14 mouse cellular contexts compared by ENCODE assay signal in genomic region chr8:120188510-120188909, GRCm38 (mm10). TPM values are rescaled to one million over a fixed set of nuclear protein-coding genes. Genes with fewer than 3 reads are reported as not detected.
DNase-seq lines count a peak whose midpoint lies in the region; ATAC-seq and TF ChIP-seq lines count a peak whose summit lies in the region.
"Had no signal": no experiment of that assay in that cellular context is flagged by ENCODE, and none has a peak within 500 bp of the region (broad histone marks: within the 10 kb centered on the region; RNA-seq: fewer than 3 reads in every experiment).

No protein-coding gene starts in this region.

- H3K27me3 ChIP-seq in forebrain, embryonic 10.5 days (ENCODE audit: poor library complexity, severe bottlenecking), result peaks cover 29% of the 10 kb centered on the region
- 0 out of 2 replicates have a peak, but pooled peaks cover 4% of the 10 kb centered on the region for H3K27me3 ChIP-seq in forebrain, embryonic 12.5 days
- no peaks in the 10 kb centered on the region for H3K27me3 ChIP-seq in heart, postnatal 0 days (ENCODE audit: control insufficient read depth, insufficient read depth, low read length)
- no peaks in the 10 kb centered on the region; the same call in 1 of the 2 replicates for H3K27me3 ChIP-seq in limb, embryonic 10.5 days (ENCODE audit: low read depth, poor library complexity, severe bottlenecking)
- H3K27me3 ChIP-seq: hindbrain, embryonic 15.5 days had no signal

- peaks cover 6% of the 10 kb centered on the region; the same call in 1 of the 2 replicates for H3K9me3 ChIP-seq in forebrain, embryonic 10.5 days
- H3K9me3 ChIP-seq in forebrain, embryonic 12.5 days, result no peaks in the 10 kb centered on the region
- no peaks in the 10 kb centered on the region for H3K9me3 ChIP-seq in heart, postnatal 0 days (replicated peaks; ENCODE audit: control insufficient read depth, low read length)
- 0 out of 2 replicates have a peak, but pooled peaks cover 2% of the 10 kb centered on the region for H3K9me3 ChIP-seq in limb, embryonic 10.5 days (replicated peaks)
- H3K9me3 ChIP-seq: hindbrain, embryonic 15.5 days had no signal

- no peak for ATAC-seq in forebrain, embryonic 12.5 days (ENCODE audit: low FRiP score)
- no peak for ATAC-seq in heart, postnatal 0 days (ENCODE audit: insufficient read depth, low read depth)

- no peaks in the 10 kb centered on the region for H3K36me3 ChIP-seq in forebrain, embryonic 10.5 days (replicated peaks)
- no peaks in the 10 kb centered on the region for H3K36me3 ChIP-seq in forebrain, embryonic 12.5 days (replicated peaks)
- H3K36me3 ChIP-seq in heart, postnatal 0 days (replicated peaks; ENCODE audit: control insufficient read depth, insufficient read depth, low read length), result no peaks in the 10 kb centered on the region
- H3K36me3 ChIP-seq in limb, embryonic 10.5 days, result no peaks in the 10 kb centered on the region
- H3K36me3 ChIP-seq: hindbrain, embryonic 15.5 days had no signal

- WGBS in forebrain, embryonic 10.5 days, result 83% methylated on average over 6 of the region's 6 CpGs
- WGBS in forebrain, embryonic 12.5 days, result 84% methylated on average over 6 of the region's 6 CpGs
- WGBS in heart, postnatal 0 days, result 68% methylated on average over 6 of the region's 6 CpGs
- WGBS in limb, embryonic 10.5 days, result 86% methylated on average over 6 of the region's 6 CpGs

- H3K9ac ChIP-seq in forebrain, embryonic 12.5 days, result no peak overlapping the region
- no peak overlapping the region for H3K9ac ChIP-seq in heart, postnatal 0 days (replicated peaks; ENCODE audit: low read depth, low read length)
- H3K9ac ChIP-seq: hindbrain, embryonic 15.5 days had no signal

- intact Hi-C loops in left cerebral cortex, adult 2 months (cut with DNase I), result no loop called here

- H3K27ac ChIP-seq in forebrain, embryonic 10.5 days, result peak overlapping the region; percentile 44; the same call in 1 of the 2 replicates
- H3K27ac ChIP-seq in forebrain, embryonic 12.5 days, result no peak overlapping the region
- H3K27ac ChIP-seq in heart, postnatal 0 days (ENCODE audit: low read depth), result no peak overlapping the region
- peak overlapping the region; percentile 48 for H3K27ac ChIP-seq in limb, embryonic 10.5 days
- no peak overlapping the region for H3K27ac ChIP-seq in left cerebral cortex, adult 2 months
- H3K27ac ChIP-seq: hindbrain, embryonic 15.5 days; macrophage had no signal

- TF ChIP-seq EP300 in heart, postnatal 0 days (IDR thresholded peaks at IDR 0.05; ENCODE audit: low read depth), result peak; percentile 59; the same call in 1 of the 2 replicates

- no peak overlapping the region for H3K4me3 ChIP-seq in forebrain, embryonic 10.5 days
- no peak overlapping the region for H3K4me3 ChIP-seq in forebrain, embryonic 12.5 days (replicated peaks)
- H3K4me3 ChIP-seq in heart, postnatal 0 days (ENCODE audit: low read depth, low read length), result no peak overlapping the region
- no peak overlapping the region for H3K4me3 ChIP-seq in limb, embryonic 10.5 days
- H3K4me3 ChIP-seq in left cerebral cortex, adult 2 months, result no peak overlapping the region
- H3K4me3 ChIP-seq: erythroblast, embryonic 14.5 days; hindbrain, embryonic 15.5 days had no signal

- peaks cover 60% of the 10 kb centered on the region for H3K4me1 ChIP-seq in forebrain, embryonic 10.5 days
- H3K4me1 ChIP-seq in forebrain, embryonic 12.5 days, result peaks cover 41% of the 10 kb centered on the region
- peaks cover 43% of the 10 kb centered on the region for H3K4me1 ChIP-seq in heart, postnatal 0 days (ENCODE audit: control insufficient read depth, insufficient read depth)
- H3K4me1 ChIP-seq in limb, embryonic 10.5 days, result peaks cover 73% of the 10 kb centered on the region

- TF ChIP-seq CTCF in heart, postnatal 0 days (IDR thresholded peaks at IDR 0.05; ENCODE audit: low read depth), result no peak
- TF ChIP-seq CTCF in left cerebral cortex, adult 2 months (IDR thresholded peaks at IDR 0.05), result no peak

- DNase-seq in forebrain, embryonic 10.5 days (ENCODE audit: extremely low spot score, low spot score), result no peak
- peak; percentile 48 for DNase-seq in ovary, postnatal 36 days (ENCODE audit: low spot score)
- DNase-seq in ovary, adult 18-20 months (ENCODE audit: low spot score), result no peak
- no peak for DNase-seq in heart, postnatal 0 days (ENCODE audit: low spot score)
- DNase-seq in limb, embryonic 10.5 days (ENCODE audit: low spot score), result no peak
- no peak for DNase-seq in left cerebral cortex, adult 2 months (ENCODE audit: extremely low spot score in 1 of 2, low spot score in 2 of 2)
- DNase-seq in urinary bladder, postnatal 4 days (ENCODE audit: low spot score in 2 of 2), result no peak
- DNase-seq: layer of hippocampus, adult 9-11 months; thymus, postnatal 14 days had no signal

- H3K4me2 ChIP-seq in forebrain, embryonic 12.5 days, result no peak overlapping the region
- no peak overlapping the region for H3K4me2 ChIP-seq in heart, postnatal 0 days (ENCODE audit: low read depth, low read length)
- H3K4me2 ChIP-seq: hindbrain, embryonic 15.5 days had no signal

RNA-seq across cellular contexts. Expression of gene Fam92b, which starts 11.2 kb away (rescaled TPM):
- 2.0 TPM in 2 replicates for polyA plus RNA-seq in forebrain, embryonic 10.5 days (2016; fragmentation: Nextera tagmentation; extraction: Ambion mirVana)
- polyA plus RNA-seq in forebrain, embryonic 12.5 days (2016; fragmentation: Nextera tagmentation; extraction: Ambion mirVana), result 2.5 and 3.2 TPM in 2 replicates
- total RNA-seq in heart, postnatal 0 days (2014; rRNA removed; ENCODE audit: low replicate concordance), result not detected in 2 replicates
- 0.44 TPM in 1 of 2 replicates, not detected in the other for polyA plus RNA-seq in heart, postnatal 0 days (2015; fragmentation: Nextera tagmentation; extraction: Ambion mirVana)
- polyA plus RNA-seq in limb, embryonic 10.5 days (2016; fragmentation: Nextera tagmentation; extraction: Ambion mirVana), result 0.16 TPM in 1 of 2 replicates, not detected in the other
- 1 to 10 TPM in 1 of 2 experiments, under 1 TPM in 1; 0.68 to 1.0 TPM for total RNA-seq in left cerebral cortex, adult 2 months (2021)
- polyA plus RNA-seq: erythroblast, embryonic 14.5 days; limb, embryonic 14.5 days; macrophage had no signal

RNA-seq across cellular contexts. Expression of gene Gse1, which starts 39.7 kb away (rescaled TPM):
- polyA plus RNA-seq in forebrain, embryonic 10.5 days (2016; fragmentation: Nextera tagmentation; extraction: Ambion mirVana), result 11.1 and 12.0 TPM in 2 replicates
- 20.4 and 27.0 TPM in 2 replicates for polyA plus RNA-seq in forebrain, embryonic 12.5 days (2016; fragmentation: Nextera tagmentation; extraction: Ambion mirVana)
- total RNA-seq in heart, postnatal 0 days (2014; rRNA removed; ENCODE audit: low replicate concordance), result 18.7 and 30.8 TPM in 2 replicates
- 4.1 and 5.4 TPM in 2 replicates for polyA plus RNA-seq in heart, postnatal 0 days (2015; fragmentation: Nextera tagmentation; extraction: Ambion mirVana)
- polyA plus RNA-seq in limb, embryonic 10.5 days (2016; fragmentation: Nextera tagmentation; extraction: Ambion mirVana), result 6.7 and 8.1 TPM in 2 replicates
- total RNA-seq in left cerebral cortex, adult 2 months (2021), result 100 to 1,000 TPM in 1 of 2 experiments, 10 to 100 TPM in 1; 77.7 to 105 TPM

Comparison
In these comparisons a context has a peak if more than half of its experiments do, and no peak if none do; other contexts are left out.
1. H3K27ac ChIP-seq: peak in forebrain, embryonic 10.5 days (single experiment) and limb, embryonic 10.5 days (single experiment); none in forebrain, embryonic 12.5 days (single experiment), heart, postnatal 0 days (single experiment) and left cerebral cortex, adult 2 months (single experiment).